Mouse (Mus musculus) 416B (cell line): ENCODE measurements at regions not wholly inside any gene's neighbourhood (a gene's known extent, or its start where the extent isn't known, plus 50 kb on each side); places are given as distances from the start of the nearest gene placed in this dataset.

ENCODE experiments used
- DNase-seq: peaks from one replicate; pipeline ENCODE4 v3.0.0; 2011; ENCODE audit warnings: low read depth

GRCm38 (mm10) chr11:24377530-24377929 is 299.7 kb downstream of the Bcl11a start:
- DNase-seq = no peak

DNA sequence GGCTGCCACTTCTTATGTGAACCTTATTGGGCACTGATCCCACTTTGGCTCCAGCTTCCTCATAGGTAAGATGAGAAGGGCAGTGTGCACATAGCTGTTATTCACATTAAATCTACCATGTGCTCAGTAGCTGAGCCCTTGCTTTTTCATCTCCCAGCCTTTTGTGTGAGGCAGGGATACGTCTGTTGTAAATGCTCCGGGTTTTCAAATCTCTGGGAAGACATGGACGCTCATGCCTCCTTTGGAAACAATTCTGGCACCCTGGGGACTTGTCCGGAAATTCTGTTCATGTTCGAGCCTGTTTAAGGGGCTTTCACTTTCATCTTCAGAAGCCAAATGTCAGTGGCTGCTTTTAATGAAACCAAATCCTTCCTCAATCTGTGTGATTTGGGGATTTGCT is 312.7 kb downstream of the Bcl11a start:
- no peak for DNase-seq

DNA sequence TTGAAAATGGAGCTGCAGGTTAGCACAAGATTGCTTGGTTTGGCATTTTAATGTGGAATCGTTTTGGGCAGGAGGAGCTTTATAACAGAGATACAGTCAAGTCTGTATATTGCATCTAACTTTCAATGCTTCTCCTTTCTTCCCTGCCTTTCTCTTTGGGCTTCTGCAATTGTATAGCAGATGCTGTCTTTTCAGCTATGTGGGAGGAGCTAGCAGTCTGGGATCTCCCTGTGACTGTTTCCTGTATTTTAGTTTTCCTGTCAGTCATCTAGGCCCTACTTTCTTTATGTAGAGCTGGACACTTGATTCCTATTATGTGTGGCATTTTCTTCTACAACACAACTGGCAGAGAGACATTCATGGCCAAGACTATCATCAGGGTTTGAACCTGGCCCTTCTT is 313.5 kb downstream of the Bcl11a start:
- DNase-seq = no peak

DNA sequence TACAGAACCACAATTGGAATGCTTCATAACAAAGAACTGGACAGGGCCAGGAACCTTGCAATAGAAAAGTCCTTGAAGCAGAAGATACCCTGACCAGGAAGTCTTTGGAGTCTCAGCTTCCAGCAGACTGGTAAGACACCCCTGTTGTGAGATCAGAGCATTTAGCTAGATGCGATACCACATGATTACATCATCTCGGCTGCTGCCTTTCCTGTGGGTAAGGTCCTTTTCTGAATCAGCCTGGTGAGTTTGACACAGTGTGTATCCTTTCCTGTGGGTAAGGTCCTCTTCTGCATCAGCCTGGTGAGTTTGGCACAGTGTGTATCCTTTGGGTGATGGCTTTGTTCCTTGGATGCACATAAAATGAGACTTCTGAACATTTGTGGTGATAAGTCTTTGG is 317.6 kb downstream of the Bcl11a start:
- DNase-seq = peak; percentile 21

DNA sequence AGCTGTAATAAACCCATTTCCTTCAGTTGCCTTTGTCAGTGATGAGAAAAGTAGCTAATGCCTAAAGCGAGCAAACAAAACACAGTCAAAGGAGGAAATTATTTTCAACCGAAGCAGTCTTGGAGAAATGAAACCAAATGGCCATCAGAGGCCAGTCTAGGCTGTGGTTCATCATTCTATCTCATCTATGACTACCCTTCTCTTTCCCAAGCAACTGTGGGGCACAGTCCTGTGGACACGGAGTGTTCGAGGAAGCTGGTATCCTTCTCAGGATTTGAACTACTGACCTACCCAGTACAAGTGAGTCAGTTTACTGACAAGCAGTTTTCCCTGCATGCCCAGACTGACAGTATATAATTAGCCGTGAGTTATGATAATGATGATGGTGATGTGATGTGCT is 319.1 kb downstream of the Bcl11a start:
- DNase-seq = no peak

DNA sequence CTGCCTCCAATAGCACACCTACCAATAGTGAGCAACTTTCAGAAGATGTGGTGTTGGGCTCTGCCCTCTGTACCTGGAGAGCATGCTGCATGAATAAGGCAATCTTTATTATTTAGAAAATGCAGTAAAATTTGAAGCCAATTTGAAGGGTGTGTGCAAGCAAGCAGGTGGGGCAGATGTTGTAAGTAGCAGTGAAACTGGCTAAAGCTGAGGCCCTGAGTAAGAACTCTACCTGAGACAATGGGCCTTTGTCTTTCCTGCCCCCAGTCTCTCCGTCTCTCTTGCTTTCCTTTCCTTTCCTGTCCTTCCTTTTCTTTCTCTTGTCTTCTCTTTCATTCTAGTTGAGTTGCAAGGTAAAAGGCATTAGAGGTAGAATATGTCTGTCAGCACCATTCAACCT is 319.9 kb downstream of the Bcl11a start:
- DNase-seq = no peak

DNA sequence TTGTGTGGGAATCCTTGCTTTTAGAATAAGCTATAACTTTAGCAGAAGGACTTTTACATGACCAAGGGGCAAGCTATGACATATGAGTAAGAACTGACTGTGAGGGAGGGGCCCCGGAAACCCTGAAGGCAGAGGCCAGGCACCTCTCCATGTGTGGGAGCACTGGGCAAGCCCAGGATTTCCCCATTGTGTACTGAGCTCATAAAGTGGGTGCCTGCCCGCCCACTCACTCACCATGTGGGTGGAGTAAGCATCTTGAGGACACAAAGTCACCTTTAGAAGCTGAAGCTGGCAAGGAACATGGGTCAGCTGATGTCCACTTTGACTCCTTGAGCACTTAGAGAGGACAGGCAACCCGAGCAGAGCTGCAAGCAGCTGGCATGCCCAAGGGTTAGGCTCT is 323.3 kb downstream of the Bcl11a start:
- DNase-seq = no peak

GRCm38 (mm10) chr11:24402127-24402526 is 324.3 kb downstream of the Bcl11a start:
- DNase-seq = no peak

GRCm38 (mm10) chr11:24414804-24415203 is 336.9 kb downstream of the Bcl11a start:
- DNase-seq = peak; percentile 36

- DNase-seq = no peak
Observed at GRCm38 (mm10) chr11:24422066-24422775, 344.4 kb downstream of the Bcl11a start.

- peak; percentile 18 for DNase-seq
Observed at GRCm38 (mm10) chr11:24423278-24423677, 345.4 kb downstream of the Bcl11a start.

DNA sequence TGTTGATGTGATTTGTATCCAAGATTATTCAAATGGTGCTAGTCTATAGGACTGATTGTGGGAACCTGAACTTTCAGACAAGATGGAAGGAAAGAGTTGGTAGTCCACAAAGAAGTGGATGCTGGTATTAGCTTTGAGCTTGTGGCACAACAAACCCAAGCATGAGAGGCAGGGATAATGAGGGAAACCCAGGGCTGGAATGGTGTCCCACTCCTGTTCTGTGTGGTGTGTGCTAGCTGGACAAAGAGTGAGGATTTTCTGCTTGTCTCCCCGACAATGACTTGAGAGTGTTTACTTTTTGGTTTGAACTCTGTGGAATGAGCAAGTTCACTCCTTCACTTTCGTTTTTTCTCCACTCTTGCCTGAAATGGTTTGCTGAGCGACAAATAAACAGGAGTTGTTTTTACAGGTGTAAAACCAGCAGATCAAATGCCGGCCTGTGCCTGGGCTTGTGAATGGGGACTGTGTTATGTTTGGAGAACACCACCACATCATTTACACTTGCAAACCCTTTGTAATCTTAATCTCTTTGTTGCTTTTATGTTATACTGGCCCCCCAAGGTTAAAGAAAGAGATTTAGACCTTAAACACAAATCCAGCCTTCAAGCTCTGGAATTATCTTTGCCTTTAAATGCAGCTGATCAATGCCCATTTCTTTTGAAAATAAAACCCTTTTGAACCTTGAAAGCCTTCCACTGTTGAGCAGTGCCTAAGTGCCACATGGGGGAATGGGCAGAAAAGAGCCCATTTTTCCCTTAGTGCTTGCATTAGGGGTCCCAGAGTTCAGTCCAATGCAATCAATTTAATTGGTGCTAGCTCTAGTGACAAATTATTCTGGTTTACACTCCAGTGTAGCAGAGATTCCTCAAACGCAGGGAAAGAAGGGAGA is 349.4 kb downstream of the Bcl11a start:
- DNase-seq = no peak

DNA sequence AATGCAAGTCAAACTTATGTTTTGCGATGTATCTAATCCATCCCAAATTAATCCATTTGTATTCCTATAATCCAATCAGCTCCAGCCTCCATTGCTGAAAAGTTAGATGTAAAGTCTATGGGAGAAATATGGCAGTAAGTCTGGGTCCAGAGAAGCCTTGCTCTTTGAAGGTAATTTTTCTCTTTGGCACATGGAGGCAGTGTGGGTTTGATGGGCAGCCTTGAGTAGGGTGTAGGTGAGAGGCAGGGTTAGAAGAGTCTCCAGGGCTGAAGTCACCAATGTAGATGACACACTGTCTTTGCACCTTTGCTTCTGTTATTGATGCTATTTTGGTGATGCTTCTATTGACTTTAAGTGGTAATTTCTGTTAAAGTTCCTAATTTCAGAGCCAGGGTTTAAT is 370.8 kb downstream of the Bcl11a start:
- DNase-seq = no peak

GRCm38 (mm10) chr11:24452267-24452666 is 374.4 kb downstream of the Bcl11a start:
- DNase-seq = no peak

- DNase-seq = peak; percentile 39
Observed at GRCm38 (mm10) chr11:24464642-24465041, 386.8 kb downstream of the Bcl11a start.

DNA sequence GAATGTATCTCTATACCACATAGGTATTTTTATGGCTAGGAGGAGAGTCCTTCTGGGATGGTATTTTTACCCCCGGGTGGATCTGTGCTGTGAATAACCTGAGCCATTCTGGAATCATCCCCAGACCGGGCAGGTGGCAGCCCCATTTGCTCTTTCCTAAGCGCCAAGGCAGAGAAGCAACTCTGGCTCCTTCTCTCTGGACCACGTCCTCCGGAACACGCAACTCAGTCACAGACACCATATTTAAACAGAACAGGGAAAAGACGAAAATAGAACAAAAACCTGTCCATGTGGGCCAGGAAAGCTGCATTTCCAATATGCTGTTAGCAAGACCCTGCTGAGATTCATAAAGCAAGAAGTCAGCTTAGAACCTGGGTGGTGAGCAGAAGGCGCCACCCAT is 389.6 kb downstream of the Bcl11a start:
- DNase-seq = no peak

DNA sequence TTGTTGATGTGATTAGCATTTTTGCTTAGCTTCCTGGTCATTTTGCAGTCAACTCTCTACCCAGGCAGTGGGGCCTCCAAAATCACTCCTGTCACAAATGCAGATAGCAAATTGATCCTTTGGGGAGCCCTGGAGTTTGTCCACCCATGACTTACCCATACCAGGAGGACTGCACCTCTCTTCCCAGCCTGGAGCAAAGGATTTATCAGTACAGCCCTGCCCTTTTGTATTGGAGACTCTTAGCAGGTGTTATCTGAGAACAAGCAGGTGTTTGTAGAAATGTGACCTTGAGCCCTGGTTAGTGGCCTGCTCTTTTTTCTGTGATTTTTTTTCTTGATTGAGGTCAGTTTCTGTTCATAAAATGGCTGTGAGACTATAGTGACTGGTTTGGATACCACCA is 392.6 kb downstream of the Bcl11a start:
- DNase-seq = no peak

DNA sequence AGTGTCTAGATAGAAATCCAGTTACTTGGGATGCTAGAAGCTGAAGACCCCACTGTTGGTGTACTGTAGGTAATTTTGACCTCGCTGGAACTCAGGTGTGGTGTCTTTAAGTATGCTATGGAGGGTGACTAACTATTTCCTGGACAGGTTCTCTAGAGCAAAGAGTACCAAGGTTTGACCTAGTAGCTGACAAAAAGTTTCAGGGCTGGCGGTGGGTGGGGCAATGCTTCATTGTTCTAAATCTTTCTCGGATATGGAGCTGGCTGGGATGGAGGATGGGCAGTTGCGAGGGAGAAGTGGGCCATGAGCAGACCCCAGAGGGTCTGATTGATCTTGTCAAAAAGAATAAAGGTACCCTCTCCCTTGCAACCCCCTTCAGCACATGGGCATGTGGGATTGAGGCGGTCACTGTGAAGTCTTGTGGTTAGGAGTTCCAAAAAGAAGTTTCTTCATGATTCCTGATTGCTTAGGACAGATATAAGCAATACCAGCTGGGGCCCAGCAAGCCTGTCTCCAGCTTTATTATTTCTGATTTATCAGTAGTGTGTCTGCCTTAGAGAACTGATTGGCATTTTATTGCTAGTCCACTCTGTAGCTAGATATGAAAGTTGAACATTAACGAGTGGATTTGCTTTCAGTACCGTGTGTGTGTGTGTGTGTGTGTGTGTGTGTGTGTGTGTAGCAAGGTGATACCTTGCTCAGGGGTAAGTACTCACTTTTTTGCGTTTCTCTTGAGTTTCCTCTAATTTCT is 394.9 kb downstream of the Bcl11a start:
- no peak for DNase-seq

DNA sequence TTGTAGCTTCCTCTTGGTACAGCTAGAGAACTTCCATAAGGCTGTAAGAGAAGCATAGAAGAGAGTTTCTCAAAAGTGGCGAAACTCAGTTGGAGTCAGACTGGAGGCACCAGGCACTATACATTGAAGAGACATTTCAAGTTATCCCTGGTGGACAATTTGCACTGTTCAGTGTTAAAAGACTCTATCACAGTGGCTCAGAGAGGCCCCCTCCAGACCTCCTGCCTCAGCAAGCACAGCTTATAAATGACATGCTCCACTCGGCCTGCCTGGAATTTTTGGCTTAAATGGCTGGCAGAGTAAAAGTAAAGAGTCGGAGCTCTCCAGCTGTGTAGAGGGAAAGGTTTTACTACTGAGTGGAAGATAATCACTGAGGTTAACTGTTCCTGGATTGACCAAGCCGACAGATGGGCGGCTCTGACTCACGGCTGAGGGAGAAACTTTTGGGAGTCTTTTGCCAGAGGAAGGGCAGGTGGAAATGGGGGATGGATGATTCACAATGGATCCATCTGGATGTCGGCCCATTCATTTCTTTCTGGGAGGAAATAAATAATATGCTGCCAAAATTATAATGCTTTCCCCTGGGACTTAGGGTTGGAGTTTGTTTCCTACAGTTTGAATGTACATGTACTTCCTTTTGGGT is 395.6 kb downstream of the Bcl11a start:
- no peak for DNase-seq

DNA sequence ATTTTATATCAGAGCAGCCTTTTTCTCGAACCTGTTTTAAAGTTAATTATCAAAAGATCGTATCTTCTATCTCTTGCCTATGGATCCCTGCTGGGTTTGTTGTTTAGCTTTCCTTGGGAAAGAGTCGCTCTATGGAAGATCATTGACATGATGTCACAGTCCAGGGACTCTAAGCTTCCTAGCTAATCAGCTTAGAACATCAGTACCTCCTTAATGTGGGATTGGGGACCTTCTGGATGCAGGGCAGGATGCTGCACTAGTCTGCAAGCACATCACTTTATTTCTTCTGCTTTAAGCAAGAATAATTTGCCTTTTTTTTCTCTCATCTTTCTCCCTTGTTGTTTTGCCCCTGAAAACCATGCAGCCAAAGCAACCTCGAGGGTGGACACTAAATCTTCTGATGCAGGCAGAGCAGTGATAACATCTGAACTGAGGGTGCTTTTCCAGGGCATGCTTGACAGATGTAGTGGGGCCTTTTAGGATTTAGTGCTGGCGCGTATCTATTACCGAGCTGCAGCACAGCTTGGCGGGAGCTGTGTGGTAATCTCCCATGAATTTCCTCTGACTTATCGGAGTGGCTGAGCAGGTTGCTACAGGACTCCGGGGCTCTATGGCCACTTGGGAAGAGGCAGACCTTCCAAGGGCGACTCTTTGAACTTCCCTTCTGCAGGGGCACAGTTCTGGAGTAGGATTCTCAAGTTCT is 425.0 kb downstream of the Bcl11a start:
- no peak for DNase-seq

GRCm38 (mm10) chr11:24515568-24515967 is 437.7 kb downstream of the Bcl11a start:
- no peak for DNase-seq

DNA sequence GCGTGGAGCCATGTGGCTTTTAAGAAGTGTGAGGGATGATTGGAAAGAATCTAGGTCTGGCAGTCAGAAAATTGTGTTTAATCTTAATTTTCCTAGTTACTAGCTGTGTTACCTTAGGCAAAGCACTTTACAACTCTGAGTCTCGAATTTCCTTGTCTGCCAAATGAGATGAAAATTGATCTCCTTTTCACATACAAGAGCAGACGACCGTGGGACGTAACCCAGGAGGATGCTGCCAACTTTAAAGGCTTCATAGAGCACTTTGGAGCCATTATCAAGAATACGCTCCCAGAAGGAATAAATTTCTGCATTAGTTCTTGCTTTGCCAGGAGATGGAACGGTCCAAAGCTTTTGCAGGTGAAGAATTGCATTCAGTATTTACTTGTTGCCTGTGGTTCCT is 457.6 kb downstream of the Bcl11a start:
- no peak for DNase-seq
